Mouse (Mus musculus) kidney, postnatal 36 days (tissue): ENCODE data around the gene Gm7876.
"Not testable (repeated sequence)": the region's sequence is repeated elsewhere in the genome, so short reads cannot be mapped to it uniquely, and the experiment has no call there.

Experiments used
- DNase-seq, 2 experiments: peaks; one replicate each; pipeline ENCODE4 v3.0.0; 2021 to 2022; ENCODE audit warnings: mixed read lengths in 2 of 2

Gm7876 gene

GRCm38 (mm10) chr14:4708938-4709337 lies at the start of gene Gm7876:
TSS of gene Gm7876 (plus strand) at chr14:4709238.
- not testable (repeated sequence) for DNase-seq

- DNase-seq: not testable (repeated sequence)
Measured at GRCm38 (mm10) chr14:4663892-4664291, 45.1 kb upstream of the Gm7876 start, which contains the start of gene Gm3239. TSS of gene Gm3239 (plus strand) at chr14:4664192.

GRCm38 (mm10) chr14:4726038-4726880 lies 17.2 kb downstream of the Gm7876 start, which contains the start of gene Gm3252:
TSS of gene Gm3252 (plus strand) at chr14:4726775.
- DNase-seq: not testable (repeated sequence)
